Mouse (Mus musculus): ENCODE data around the gene Dnajc13.
A peak's percentile ranks its signal among the peaks of the same experiment; 100 is the strongest.

Gene Dnajc13

GRCm38 (mm10) chr9:104262823-104263352, at the start of gene Dnajc13:
Gene Dnajc13, minus strand, starts transcription at chr9:104262930.
- DNase-seq = peak; percentile 98

- peak; percentile 8 to 13 for DNase-seq
Measured at GRCm38 (mm10) chr9:104306734-104307133, 44.0 kb upstream of the Dnajc13 start.

DNA sequence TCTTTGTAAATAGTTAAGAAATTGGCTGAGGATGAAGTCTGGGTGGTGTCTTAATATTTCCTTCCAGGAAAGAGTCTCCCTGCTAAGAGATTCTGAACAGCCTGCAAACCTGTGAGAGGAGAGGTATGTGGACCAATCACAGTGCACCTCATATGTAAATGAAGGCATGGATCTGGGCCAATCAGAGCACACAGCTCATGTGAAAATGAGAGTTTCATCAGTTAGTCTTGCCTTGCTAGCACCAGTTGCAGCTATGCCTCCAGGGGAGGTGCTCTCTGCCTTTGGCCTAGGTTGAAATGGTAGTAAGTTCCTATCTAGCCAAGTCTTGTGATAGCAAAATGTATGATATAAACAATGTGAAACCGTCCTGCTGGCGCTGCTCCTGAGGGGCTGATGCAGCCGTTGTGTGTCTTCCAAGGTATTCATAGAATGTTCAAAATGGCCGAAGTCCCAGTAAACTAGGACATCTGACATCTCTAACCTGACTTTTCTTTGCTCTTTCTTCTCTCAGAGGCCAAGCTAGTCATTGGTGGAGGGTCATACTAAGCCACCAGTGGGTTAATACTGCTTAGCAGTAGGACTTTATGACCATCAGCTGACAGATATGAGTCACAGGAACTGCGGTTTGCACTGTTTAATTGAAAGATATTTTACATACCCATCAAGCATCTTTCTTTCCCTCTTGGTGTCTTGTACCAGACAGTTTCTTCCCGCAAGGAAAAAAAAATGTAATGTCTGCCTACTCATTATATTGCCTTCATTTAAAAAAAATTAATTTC, 42.8 kb upstream of the Dnajc13 start:
- DNase-seq = no peak

DNA sequence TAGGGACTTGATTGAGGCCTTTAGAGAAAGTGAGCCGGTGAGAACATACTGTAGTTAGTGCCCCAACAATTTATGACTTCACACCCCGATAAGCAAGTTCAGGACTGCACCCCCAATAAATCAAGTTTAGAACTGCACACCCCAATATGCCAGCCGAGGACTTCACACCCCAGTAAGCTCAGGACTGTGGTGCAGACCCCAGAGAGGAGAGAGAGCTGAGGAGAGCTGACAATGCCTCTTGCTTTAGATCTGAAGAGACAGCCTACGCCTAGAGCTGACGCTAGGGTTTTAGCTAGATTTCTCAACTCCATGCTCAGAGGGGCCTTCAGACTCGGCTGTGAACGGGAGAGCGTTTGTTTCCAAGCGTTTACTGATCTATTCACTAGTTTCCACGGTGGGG, 42.1 kb upstream of the Dnajc13 start:
- no peak for DNase-seq

- no peak for DNase-seq
Measured at GRCm38 (mm10) chr9:104304376-104304775, 41.6 kb upstream of the Dnajc13 start.

DNA sequence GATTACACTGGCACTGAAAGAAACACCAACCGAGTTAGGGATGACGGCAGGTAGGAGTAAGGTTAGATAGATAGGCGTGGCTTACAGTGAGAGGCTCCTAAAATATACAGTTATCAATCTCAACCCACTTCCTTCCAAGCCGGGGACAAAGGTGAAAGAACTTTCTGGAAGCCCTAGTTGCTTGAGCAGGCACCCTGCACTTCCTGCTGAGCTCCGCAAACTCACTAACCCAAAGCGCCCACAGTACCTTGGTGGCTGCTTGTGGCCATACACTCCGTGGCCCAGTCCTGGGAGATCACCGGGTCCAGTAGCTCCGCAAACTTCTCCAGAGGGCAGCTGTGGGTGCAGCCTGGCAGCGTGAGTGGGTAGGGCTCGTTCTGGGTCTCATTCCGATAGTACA, 37.8 kb upstream of the Dnajc13 start:
- no peak for DNase-seq

- DNase-seq = no peak
Measured at GRCm38 (mm10) chr9:104297041-104297440, 34.3 kb upstream of the Dnajc13 start.

DNA sequence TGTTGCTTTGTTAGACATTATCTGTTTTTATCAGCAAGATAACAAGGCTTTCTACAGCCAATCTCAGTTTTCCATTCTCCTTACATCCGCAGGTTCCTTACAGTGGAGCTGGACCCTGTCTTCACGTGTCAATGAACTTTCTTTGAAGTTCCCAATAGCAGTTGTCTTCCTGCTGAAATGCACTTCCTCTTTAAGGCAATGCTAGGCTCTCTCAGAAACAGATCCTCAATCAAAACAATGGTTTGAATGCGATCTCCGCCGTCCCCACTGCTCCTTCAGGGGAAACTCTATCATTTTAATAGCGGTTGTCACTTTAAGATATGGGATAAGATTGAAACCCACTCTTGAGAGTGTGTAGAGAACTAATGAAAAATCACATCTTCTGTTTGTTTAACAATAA, 22.2 kb upstream of the Dnajc13 start:
- DNase-seq = no peak

DNA sequence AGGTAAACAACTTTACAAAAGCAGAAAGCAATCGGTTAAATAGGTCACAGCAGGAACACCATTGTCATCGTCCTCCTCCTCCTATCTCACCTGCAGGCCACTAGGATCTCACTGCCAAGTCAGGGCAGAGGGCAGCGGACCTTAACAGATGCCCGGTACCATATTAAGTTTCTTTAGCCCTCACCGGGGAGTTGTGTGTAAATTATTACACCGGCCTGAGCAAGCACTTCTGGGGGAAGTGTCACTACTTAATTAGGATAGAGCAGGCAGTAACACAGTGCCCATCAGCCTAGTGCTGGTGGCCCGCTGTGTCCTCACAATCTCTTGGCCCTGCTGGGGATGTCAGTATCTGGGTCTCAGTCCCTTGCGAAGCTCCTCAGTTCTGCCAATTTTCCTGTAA, 19.8 kb upstream of the Dnajc13 start:
- no peak for DNase-seq

DNA sequence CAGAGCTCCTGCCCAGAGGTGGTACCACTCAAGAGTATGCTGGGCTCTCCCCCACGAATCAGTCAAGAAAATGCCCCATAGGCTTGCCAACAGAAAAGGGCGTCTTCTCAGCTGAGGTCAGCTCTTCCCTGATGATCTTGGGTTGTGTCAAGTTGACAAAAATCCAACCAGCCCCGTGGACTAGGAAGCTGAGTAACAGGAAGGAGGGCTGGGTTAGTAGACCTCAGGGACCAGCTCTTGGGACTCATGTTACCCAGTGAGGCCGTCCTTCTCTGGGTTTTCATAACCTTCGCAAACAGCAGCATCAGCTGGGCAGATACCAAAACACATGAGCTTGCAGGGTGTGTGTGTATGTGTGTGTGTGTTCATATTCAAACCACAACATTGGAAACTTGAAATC, 19.0 kb upstream of the Dnajc13 start:
- no peak for DNase-seq

GRCm38 (mm10) chr9:104280725-104281495, 18.2 kb upstream of the Dnajc13 start:
- DNase-seq = no peak

GRCm38 (mm10) chr9:104277528-104278162, 14.9 kb upstream of the Dnajc13 start:
- DNase-seq = no peak

DNA sequence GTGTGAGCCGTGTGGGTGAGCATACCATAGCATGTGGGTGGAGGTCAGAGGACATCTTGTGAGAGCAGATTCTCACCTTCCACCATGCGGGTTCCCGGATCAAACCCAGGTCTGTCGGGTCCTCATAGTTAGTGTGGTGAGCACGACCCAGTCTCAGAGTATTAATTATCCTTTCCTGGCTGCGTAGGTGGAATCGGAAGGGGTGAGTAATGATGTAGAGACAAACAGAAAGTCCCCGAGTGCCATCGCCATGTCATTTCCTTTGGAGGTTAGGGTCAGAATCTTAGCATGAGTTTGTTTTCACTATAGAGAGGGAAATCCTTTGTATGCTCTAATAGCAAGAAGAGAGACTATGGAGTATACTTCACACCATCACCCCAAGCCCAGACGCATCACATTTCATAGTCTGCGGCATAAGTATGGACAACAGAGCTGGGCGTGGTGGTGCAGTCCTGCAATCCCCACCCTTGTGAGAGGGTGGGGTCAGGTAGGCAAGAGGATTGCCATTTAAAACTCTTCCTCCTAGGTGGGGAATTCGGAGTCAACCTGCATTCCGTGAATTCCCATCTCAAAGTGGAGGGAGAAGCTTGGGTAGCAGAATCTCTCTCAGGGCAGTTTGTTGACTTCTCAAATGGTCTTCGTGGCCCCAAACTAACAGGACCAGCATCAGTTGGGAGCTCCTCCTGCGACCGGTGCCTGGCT, 12.5 kb upstream of the Dnajc13 start:
- DNase-seq = no peak

GRCm38 (mm10) chr9:104272057-104272456, 9.3 kb upstream of the Dnajc13 start:
- no peak for DNase-seq

GRCm38 (mm10) chr9:104271642-104272041, 8.9 kb upstream of the Dnajc13 start:
- DNase-seq = no peak

DNA sequence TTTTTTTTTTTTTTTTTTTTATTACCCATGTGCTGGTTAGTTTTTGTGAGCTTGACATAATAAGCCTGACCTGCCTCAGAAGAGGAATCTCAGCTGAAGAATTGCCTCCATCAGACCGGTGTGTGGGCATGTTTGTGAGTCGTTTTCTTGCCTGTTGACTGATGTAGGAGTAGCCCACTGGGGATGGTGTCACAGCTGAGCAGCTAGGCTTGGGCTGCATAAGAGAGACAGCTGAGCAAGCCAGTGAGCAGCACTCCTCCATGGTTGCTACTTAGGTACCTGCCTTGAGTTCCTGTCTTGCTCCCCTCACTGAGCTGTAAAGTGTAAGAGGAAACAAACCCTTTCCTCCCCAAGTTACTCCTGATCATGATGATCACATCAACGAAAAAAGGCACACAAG, 7.2 kb upstream of the Dnajc13 start:
- no peak for DNase-seq

GRCm38 (mm10) chr9:104269349-104269871, 6.7 kb upstream of the Dnajc13 start:
- DNase-seq = no peak

GRCm38 (mm10) chr9:104264567-104264966, 1.8 kb upstream of the Dnajc13 start:
- no peak for DNase-seq

DNA sequence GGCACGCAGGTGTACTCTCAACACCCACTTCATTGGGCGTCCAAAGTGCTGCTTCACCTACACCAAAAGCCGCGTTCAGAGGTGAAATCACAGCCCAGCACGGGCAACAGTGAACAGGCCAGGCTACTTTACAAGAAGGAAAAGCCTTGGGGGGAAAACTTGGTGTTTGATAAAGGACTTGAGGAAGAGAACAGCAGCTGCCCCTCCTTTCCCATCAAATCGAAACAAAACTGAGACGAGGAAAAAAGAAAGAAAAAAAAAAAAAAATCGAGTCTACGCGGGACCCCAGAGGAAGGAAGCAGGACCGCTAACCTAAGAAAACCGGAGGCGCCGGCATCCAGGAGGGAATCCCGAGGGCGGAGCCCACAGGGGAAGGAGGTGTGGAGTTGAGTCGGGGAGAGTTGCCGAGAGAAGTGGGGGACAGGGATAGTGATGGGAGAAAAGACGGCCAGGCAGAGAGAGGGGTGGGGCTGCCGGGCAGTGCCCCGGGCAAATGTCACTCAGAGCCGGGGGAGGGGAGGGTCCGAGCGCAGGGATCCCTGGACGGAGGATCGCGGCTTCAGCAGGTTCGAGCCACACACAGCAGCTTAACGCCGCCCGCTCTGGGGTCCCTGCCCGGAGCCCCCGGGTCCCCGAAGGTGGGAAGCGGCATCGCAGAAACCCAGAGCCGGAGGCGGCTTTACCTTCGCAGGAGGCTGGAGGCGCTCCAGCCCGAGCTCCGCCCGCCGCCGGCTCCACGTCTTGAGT, 541 bp downstream of the Dnajc13 start:
- DNase-seq = peak in 1 of 2 experiments; percentile 14

DNA sequence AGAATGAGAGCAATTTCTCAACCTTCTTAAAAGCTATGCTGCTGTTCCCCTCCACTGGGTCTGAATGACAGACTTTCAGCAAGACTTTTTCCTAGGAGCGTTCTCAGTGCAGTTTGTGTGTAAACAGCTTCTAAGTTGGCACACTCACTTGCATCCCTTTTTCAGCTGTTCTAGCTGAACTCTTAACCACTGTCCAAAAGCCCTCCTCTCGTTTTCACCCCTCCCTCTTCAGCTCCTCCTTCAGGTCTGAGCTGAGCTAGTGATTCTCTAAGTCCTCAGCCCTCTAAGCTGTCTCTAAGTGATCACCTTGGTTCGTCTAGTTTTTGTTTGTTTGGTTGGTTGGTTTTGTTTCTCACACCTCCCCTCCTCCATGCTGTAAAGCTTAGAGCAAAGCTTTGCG, 2.4 kb downstream of the Dnajc13 start:
- DNase-seq = no peak

DNA sequence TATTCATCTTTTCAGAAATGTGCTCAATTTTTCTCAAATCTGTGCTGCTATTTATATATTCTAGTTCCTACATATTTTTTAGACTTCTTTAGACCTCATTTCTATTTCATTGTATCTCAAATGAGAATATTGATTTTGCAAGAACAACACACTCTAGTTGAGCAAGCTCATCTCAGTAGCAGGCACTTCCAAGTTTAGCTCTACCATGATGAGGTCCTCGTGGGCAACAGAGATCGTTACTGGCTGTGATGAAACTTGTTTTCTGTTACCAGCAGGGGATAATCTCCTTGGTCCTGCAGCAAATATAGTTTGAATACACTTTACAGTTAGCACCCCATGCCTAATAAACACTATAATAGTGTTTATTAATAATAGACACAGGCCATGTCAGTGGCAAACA, 6.6 kb downstream of the Dnajc13 start:
- DNase-seq = no peak

Data from thymus, adult 18-20 months (tissue).